Mouse (Mus musculus) ES-CJ7 (cell line): Measurements from ENCODE around the gene Prl2c5.
"Not testable (repeated sequence)": the region's sequence is repeated elsewhere in the genome, so short reads cannot be mapped to it uniquely, and the experiment has no call there.

Experiments
- DNase-seq: peaks from one replicate; pipeline ENCODE4 v3.0.0; 2011; ENCODE audit warnings: low read depth, low spot score

Gene Prl2c5

DNA sequence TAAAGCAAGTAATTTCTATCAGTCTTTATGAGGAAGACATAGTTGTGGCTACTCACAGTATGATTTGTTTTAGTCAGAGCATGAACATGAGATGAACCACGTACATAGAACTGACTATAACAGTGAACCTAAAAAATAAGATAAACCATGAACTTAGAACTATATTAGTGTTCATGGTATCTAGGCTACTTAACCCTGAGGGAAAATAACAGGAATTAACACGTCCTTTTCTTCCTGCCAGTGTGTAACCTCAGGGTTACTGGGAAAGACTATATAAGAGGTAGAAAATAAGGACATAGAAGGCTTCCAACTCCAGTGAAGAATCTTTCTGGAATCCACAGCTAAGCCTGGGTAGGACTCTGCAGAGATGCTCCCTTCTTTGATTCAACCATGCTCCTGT, at the start of gene Prl2c5:
TSS of gene Prl2c5 (plus strand) at position 301 of the 400 bp plus-strand sequence.
- not testable (repeated sequence) for DNase-seq

DNA sequence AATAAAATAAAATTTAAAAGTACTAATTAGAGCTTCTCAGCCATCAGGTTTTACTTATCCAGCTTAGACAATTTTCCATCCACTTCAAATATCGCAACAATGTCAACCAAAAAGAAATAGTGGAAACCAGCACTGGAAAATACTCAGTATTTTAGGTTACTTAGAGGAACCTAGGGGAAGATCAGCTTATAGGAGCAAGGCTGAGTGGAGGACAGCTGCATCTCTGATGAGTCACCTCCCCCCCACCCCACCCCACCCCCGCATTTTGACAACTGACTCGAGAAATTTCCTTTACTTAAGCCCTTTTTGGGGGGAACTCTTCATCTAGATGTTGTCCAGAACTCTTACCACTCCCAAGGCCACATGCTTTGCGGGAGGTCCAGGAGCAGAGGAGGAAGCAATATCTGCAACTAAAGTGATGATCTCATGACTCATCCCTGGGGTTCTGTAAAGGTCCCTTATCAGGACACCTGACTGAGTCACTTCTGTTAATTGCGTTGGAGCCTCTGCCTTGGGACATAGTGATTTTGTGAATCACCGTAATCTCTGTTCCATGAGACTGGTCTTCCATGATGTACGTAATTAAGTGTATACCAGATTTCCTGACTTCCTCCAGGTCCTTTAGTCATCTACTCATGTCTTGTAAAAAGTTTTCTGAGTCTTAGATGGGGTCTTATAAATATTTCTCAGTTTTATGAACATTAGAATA, 19.6 kb upstream of the Prl2c5 start:
- DNase-seq, result not testable (repeated sequence)

DNA sequence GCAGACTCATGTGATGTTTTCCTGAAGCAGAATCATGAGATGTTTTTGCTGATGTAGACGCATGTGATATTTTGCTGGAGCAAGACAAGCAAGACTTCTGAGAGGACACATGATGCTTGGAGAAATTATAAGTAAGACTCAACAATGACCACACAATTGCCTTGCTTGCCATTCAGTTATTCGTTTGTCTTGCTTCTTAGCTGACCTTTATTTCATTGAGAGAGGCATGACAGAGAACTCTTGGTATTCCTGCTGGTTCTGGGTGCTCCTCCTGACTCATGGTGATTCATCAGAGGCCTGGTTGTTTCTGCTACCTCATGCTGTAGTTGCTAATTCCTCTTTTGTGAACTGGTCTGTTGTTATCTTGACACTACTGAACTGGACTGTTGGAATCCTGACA, 13.9 kb upstream of the Prl2c5 start:
- DNase-seq, result not testable (repeated sequence)

DNA sequence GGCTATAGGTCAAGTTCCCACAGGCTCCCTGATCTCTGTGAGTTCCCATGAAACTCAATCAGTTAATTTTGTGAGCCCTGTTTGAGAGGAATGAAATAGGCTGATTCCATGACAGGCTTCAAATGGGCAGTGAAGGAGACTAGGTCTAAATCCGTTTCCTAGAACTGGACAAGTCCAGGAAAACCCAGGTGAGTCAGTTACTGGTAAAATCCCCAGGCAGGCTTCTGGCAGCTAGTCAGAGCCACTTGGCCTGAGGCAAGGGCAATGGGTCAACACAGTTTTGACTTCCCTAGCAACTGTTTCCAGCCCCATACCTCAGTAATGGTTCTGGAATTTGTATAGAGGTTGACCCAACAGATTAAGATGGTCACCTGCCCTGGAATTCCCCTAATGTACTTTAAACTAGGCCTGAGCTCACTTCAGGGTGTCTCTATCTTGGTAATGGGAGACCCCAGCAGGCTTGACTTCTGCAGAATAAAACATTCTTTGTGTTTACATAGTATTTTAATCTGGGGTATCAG, 8.8 kb upstream of the Prl2c5 start:
- not testable (repeated sequence) for DNase-seq

DNA sequence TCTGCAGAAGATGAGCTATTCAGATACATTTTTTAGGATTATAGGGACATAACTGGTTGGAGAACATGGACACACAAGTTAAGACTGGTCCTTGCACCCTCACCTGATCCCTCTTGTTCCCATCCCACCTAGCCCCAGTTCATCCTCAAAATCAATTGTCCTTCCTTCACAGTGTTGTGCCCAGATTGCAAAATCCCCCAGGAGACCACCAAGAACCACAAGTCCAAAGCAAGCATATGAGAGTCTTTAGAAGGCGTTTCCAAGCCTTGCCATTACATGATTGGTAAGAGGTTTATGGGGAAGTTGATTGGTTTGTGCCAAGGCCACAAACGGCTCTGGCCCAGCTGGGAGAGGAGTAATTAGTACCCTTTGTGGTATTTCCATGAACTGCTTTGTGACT, 6.8 kb upstream of the Prl2c5 start:
- not testable (repeated sequence) for DNase-seq

DNA sequence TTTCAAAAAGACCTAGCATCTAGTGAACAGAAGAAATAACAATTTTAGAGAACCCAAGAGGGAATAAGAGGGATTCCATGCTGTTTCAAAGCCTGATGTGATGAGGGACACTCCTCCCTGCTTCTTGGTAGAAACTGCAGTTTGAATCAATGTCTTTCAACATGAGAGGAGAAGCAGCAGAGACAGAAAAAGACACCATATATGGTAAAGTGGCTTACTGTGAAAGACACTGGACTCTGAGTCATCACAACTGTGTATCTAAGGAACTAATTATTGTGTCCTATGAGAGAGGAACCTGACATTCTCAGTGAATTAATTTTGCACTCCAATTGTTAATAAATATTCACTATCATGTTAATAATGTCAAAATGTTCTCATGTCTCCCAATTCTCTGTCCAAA, 28.7 kb downstream of the Prl2c5 start:
- DNase-seq, result not testable (repeated sequence)

DNA sequence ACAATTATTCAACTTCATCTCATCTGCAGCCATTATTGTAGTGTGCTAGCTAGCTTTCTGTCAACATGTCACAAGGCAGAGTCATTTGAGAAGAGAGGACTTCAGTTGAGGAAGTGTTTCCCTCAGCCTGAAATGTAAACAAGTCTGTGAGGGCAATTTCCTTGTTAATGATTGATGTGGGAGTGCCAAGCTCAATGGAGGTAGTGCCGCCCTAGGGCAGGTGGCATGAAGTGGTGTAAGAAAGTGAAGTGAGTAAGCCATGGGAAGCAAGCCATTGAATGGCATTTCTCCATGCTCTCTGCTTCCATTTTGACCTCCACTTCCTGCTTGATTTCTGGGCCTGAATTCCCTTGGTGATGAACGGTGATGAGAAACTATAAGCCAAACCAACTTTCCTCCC, 33.8 kb downstream of the Prl2c5 start:
- not testable (repeated sequence) for DNase-seq

DNA sequence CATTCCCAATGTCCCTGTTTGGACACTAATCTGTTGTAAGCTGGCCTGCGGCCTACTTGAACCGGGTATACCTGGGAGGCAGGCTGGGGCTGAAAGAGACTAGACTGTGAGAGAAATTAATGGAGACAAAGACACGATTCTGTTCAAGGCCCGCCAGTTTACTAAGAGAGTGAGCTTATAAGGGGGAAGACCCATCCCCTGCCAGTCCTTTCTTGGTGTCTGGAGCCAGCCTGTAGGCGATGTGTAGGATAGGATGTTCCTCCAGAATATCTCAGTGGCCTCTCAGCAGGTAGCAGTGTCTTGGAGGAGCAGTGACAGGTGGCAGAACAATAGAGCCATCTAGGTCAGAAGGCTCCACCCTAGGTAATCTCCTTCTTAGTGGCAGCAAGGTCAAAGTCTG, 37.7 kb downstream of the Prl2c5 start:
- DNase-seq, result peak; percentile 60

DNA sequence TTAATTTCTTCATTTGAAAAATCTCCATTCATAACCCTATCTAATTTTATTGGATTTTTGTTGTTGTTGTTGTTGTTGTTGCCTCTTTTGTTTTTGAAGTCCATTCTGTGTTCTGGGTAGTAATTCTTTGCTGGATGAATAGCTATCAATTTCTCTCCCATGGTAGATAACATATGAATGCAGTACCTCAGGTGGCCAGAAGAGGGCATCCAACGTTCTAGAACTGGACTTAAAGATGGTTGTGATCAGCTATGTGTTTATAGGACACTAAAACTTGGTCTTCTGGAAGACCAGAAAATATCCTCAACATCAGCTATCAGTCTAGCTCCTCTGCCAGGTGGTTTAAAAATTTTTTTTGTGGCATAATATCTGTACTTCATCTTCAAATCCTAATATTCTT, 54.9 kb downstream of the Prl2c5 start:
- peak; percentile 2 for DNase-seq
